Mouse (Mus musculus): ENCODE measurements around the gene Usp6nl. TPM values are rescaled to one million over a fixed set of nuclear protein-coding genes. Genes with fewer than 3 reads are reported as not detected.

Usp6nl gene
- polyA plus RNA-seq, 1 experiment from 2014 or later, result 18.3 TPM

- ATAC-seq (replicated peaks; ENCODE audit: low FRiP score), result no peak
- H3K27me3 ChIP-seq (ENCODE audit: control insufficient read depth, insufficient read depth, low read length), result no peaks in the 10 kb centered on the region
- H3K36me3 ChIP-seq (ENCODE audit: control insufficient read depth, insufficient read depth, low read length), result no peaks in the 10 kb centered on the region
- H3K4me2 ChIP-seq (ENCODE audit: low read depth, low read length, severe bottlenecking), result no peak overlapping the region
- no peak overlapping the region for H3K4me3 ChIP-seq (ENCODE audit: low read depth, low read length)
- no peaks in the 10 kb centered on the region for H3K9me3 ChIP-seq (ENCODE audit: control insufficient read depth, low read length)
- 88% methylated on average over 3 of the region's 3 CpGs for WGBS
- no peak overlapping the region for H3K27ac ChIP-seq (ENCODE audit: low read depth, low read length)
- no peak overlapping the region for H3K9ac ChIP-seq (ENCODE audit: low read length)
- no peaks in the 10 kb centered on the region; the same call in 1 of the 2 replicates for H3K4me1 ChIP-seq (replicated peaks; ENCODE audit: control insufficient read depth, insufficient read depth, low read length)
- DNase-seq (ENCODE audit: low spot score), result no peak
Measured at GRCm38 (mm10) chr2:6467318-6467717, 144.9 kb downstream of the Usp6nl start.

DNA sequence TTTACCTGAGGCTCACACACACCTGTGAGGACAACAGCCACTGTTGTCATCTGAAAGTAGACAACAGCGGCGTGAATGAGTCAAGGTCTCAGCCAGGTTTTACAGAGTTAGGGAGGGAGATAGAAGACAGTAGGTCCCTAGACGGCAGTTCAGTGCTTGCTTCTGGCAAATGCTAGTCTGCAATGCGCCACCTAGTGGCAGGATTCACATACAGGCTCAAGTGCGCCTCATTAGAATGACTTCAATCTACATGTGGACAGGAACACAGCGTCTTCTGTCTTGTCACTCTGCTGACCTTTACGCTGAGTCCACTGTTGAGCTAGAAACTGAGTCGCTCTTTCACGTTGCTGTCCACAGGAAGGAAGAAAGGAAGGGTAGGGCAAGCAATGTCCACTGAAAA is 146.7 kb downstream of the Usp6nl start:
- Histone ChIP-seq H3K9me3 (ENCODE audit: control insufficient read depth, low read length) (no peaks in the 10 kb centered on the region), H3K27me3 (ENCODE audit: control insufficient read depth, insufficient read depth, low read length) (no peaks in the 10 kb centered on the region), H3K9ac (ENCODE audit: low read length) (no peak overlapping the region), H3K4me2 (ENCODE audit: low read depth, low read length, severe bottlenecking) (no peak overlapping the region), H3K4me3 (ENCODE audit: low read depth, low read length) (no peak overlapping the region), H3K4me1 (replicated peaks; ENCODE audit: control insufficient read depth, insufficient read depth, low read length) (no peaks in the 10 kb centered on the region; the same call in 1 of the 2 replicates), H3K27ac (ENCODE audit: low read depth, low read length) (no peak overlapping the region), H3K36me3 (ENCODE audit: control insufficient read depth, insufficient read depth, low read length) (no peaks in the 10 kb centered on the region)
- ATAC-seq (replicated peaks; ENCODE audit: low FRiP score) (0 out of 2 replicates have a peak, but pooled peaks have one; percentile 25), DNase-seq (ENCODE audit: low spot score) (peak; percentile 78)
- WGBS, result 29% methylated on average over 9 of the region's 9 CpGs

GRCm38 (mm10) chr2:6471110-6471611 is 148.7 kb downstream of the Usp6nl start:
- no peaks in the 10 kb centered on the region for H3K9me3 ChIP-seq (ENCODE audit: control insufficient read depth, low read length)
- no peaks in the 10 kb centered on the region for H3K4me1 ChIP-seq (replicated peaks; ENCODE audit: control insufficient read depth, insufficient read depth, low read length)
- H3K27me3 ChIP-seq (ENCODE audit: control insufficient read depth, insufficient read depth, low read length), result no peaks in the 10 kb centered on the region
- no peak overlapping the region for H3K9ac ChIP-seq (ENCODE audit: low read length)
- WGBS, result 64% methylated on average over 4 of the region's 4 CpGs
- no peak for DNase-seq (ENCODE audit: low spot score)
- H3K4me3 ChIP-seq (ENCODE audit: low read depth, low read length), result no peak overlapping the region
- ATAC-seq (replicated peaks; ENCODE audit: low FRiP score), result 0 out of 2 replicates have a peak, but pooled peaks have one; percentile 16
- H3K36me3 ChIP-seq (ENCODE audit: control insufficient read depth, insufficient read depth, low read length), result no peaks in the 10 kb centered on the region
- H3K27ac ChIP-seq (ENCODE audit: low read depth, low read length), result no peak overlapping the region
- H3K4me2 ChIP-seq (ENCODE audit: low read depth, low read length, severe bottlenecking), result no peak overlapping the region

- Histone ChIP-seq H3K4me3 (ENCODE audit: low read depth, low read length) (no peak overlapping the region), H3K27me3 (ENCODE audit: control insufficient read depth, insufficient read depth, low read length) (no peaks in the 10 kb centered on the region), H3K27ac (ENCODE audit: low read depth, low read length) (no peak overlapping the region), H3K4me2 (ENCODE audit: low read depth, low read length, severe bottlenecking) (no peak overlapping the region), H3K36me3 (ENCODE audit: control insufficient read depth, insufficient read depth, low read length) (no peaks in the 10 kb centered on the region), H3K9me3 (ENCODE audit: control insufficient read depth, low read length) (no peaks in the 10 kb centered on the region), H3K9ac (ENCODE audit: low read length) (no peak overlapping the region), H3K4me1 (replicated peaks; ENCODE audit: control insufficient read depth, insufficient read depth, low read length) (no peaks in the 10 kb centered on the region; the same call in 1 of the 2 replicates)
- WGBS, result 85% methylated on average over 5 of the region's 5 CpGs
- ATAC-seq (replicated peaks; ENCODE audit: low FRiP score) (no peak), DNase-seq (ENCODE audit: low spot score) (no peak)
Measured at GRCm38 (mm10) chr2:6473829-6474228, 151.4 kb downstream of the Usp6nl start.

DNA sequence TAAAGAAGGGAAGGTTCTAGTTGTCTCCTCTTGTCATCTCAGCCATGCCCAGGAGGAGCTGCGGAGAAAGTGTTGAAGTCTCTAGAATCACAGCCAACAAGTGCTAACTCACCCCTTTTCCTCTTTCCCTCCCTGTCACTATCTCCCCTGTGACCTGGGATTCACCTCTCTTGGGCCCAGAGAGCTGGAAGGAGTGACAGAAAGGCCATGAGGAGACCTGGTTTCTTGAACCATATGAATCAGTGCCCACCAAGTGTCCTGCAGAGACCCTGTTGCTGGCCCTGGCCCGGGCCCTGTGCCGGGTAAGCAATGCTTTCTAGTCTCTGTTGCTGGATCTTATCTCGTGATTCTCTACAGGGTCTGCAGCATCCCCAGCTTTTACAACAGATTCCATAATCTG is 155.4 kb downstream of the Usp6nl start:
- Histone ChIP-seq H3K4me3 (ENCODE audit: low read depth, low read length) (no peak overlapping the region), H3K4me2 (ENCODE audit: low read depth, low read length, severe bottlenecking) (no peak overlapping the region), H3K4me1 (replicated peaks; ENCODE audit: control insufficient read depth, insufficient read depth, low read length) (peaks cover 3% of the 10 kb centered on the region; the same call in 1 of the 2 replicates), H3K27me3 (ENCODE audit: control insufficient read depth, insufficient read depth, low read length) (no peaks in the 10 kb centered on the region), H3K9ac (ENCODE audit: low read length) (no peak overlapping the region), H3K36me3 (ENCODE audit: control insufficient read depth, insufficient read depth, low read length) (no peaks in the 10 kb centered on the region), H3K9me3 (ENCODE audit: control insufficient read depth, low read length) (no peaks in the 10 kb centered on the region), H3K27ac (ENCODE audit: low read depth, low read length) (no peak overlapping the region)
- DNase-seq (ENCODE audit: low spot score) (no peak), ATAC-seq (replicated peaks; ENCODE audit: low FRiP score) (no peak)
- WGBS, result 95% methylated on average over 4 of the region's 4 CpGs

- H3K4me3 ChIP-seq (ENCODE audit: low read depth, low read length), result no peak overlapping the region
- H3K4me2 ChIP-seq (ENCODE audit: low read depth, low read length, severe bottlenecking), result no peak overlapping the region
- H3K4me1 ChIP-seq (replicated peaks; ENCODE audit: control insufficient read depth, insufficient read depth, low read length), result peaks cover 3% of the 10 kb centered on the region; the same call in 1 of the 2 replicates
- no peak overlapping the region for H3K27ac ChIP-seq (ENCODE audit: low read depth, low read length)
- 76% methylated on average over 16 of the region's 16 CpGs for whole genome bisulfite sequencing
- no peak for ATAC-seq (replicated peaks; ENCODE audit: low FRiP score)
- H3K36me3 ChIP-seq (ENCODE audit: control insufficient read depth, insufficient read depth, low read length), result no peaks in the 10 kb centered on the region
- no peaks in the 10 kb centered on the region for H3K9me3 ChIP-seq (ENCODE audit: control insufficient read depth, low read length)
- no peaks in the 10 kb centered on the region for H3K27me3 ChIP-seq (ENCODE audit: control insufficient read depth, insufficient read depth, low read length)
- no peak for DNase-seq (ENCODE audit: low spot score)
- no peak overlapping the region for H3K9ac ChIP-seq (ENCODE audit: low read length)
Measured at GRCm38 (mm10) chr2:6478361-6478965, 156.0 kb downstream of the Usp6nl start.

DNA sequence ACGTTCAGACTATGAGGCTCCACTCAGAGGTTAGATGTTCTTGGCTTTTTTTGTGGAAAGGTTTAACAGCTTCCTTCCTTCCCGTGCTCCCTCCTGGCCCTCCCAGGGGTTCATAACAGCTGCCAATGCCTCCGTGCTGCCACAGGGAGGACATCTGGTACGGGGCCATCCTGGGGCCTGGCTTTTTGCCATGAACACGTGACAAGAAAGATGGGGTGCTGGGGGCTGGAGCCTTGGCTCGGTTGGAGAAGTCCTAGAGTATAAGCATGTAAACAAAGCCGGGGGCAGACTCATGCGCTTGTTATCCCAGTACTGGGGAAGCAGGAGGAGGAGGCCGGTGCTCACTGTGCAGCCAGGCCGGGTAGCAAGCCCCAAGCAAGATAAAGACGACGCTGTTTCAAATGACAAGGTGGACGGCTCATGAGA is 156.5 kb downstream of the Usp6nl start:
- WGBS, result 62% methylated on average over 13 of the region's 13 CpGs
- DNase-seq (ENCODE audit: low spot score) (no peak), ATAC-seq (replicated peaks; ENCODE audit: low FRiP score) (no peak)
- Histone ChIP-seq H3K4me1 (replicated peaks; ENCODE audit: control insufficient read depth, insufficient read depth, low read length) (peaks cover 3% of the 10 kb centered on the region), H3K27me3 (ENCODE audit: control insufficient read depth, insufficient read depth, low read length) (no peaks in the 10 kb centered on the region), H3K9me3 (ENCODE audit: control insufficient read depth, low read length) (no peaks in the 10 kb centered on the region), H3K4me2 (ENCODE audit: low read depth, low read length, severe bottlenecking) (no peak overlapping the region), H3K36me3 (ENCODE audit: control insufficient read depth, insufficient read depth, low read length) (no peaks in the 10 kb centered on the region), H3K9ac (ENCODE audit: low read length) (no peak overlapping the region), H3K27ac (ENCODE audit: low read depth, low read length) (no peak overlapping the region), H3K4me3 (ENCODE audit: low read depth, low read length) (no peak overlapping the region)

DNA sequence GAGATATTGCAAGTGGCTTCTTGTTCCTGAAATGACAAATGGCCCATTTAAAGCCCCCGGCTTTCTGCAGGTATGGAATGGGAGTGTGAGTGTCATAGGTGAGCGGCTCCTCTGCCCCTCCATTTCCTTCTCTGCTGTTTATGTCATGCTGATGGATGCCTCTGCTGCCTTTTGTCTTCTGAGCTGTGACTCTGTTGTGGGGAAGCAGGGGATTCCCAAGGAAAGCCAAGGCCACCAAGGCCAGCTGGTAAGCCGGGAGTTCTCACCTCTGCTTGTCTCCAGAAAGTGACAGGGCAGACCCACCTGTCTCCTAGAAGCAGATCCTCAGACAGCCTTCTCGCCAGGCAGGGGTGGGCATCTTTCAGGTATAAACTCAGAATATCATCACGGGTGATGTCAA is 157.2 kb downstream of the Usp6nl start:
- no peaks in the 10 kb centered on the region for H3K27me3 ChIP-seq (ENCODE audit: control insufficient read depth, insufficient read depth, low read length)
- no peaks in the 10 kb centered on the region for H3K36me3 ChIP-seq (ENCODE audit: control insufficient read depth, insufficient read depth, low read length)
- peaks cover 3% of the 10 kb centered on the region for H3K4me1 ChIP-seq (replicated peaks; ENCODE audit: control insufficient read depth, insufficient read depth, low read length)
- H3K9me3 ChIP-seq (ENCODE audit: control insufficient read depth, low read length), result no peaks in the 10 kb centered on the region
- H3K9ac ChIP-seq (ENCODE audit: low read length), result no peak overlapping the region
- no peak overlapping the region for H3K4me2 ChIP-seq (ENCODE audit: low read depth, low read length, severe bottlenecking)
- 81% methylated on average over 5 of the region's 5 CpGs for WGBS
- H3K4me3 ChIP-seq (ENCODE audit: low read depth, low read length), result no peak overlapping the region
- no peak for ATAC-seq (replicated peaks; ENCODE audit: low FRiP score)
- DNase-seq (ENCODE audit: low spot score), result no peak
- no peak overlapping the region for H3K27ac ChIP-seq (ENCODE audit: low read depth, low read length)

- no peak for ATAC-seq (replicated peaks; ENCODE audit: low FRiP score)
- no peak for DNase-seq (ENCODE audit: low spot score)
- Histone ChIP-seq H3K9ac (ENCODE audit: low read length) (no peak overlapping the region), H3K36me3 (ENCODE audit: control insufficient read depth, insufficient read depth, low read length) (no peaks in the 10 kb centered on the region), H3K4me1 (replicated peaks; ENCODE audit: control insufficient read depth, insufficient read depth, low read length) (peaks cover 3% of the 10 kb centered on the region), H3K4me2 (ENCODE audit: low read depth, low read length, severe bottlenecking) (no peak overlapping the region), H3K4me3 (ENCODE audit: low read depth, low read length) (no peak overlapping the region), H3K27me3 (ENCODE audit: control insufficient read depth, insufficient read depth, low read length) (no peaks in the 10 kb centered on the region), H3K27ac (ENCODE audit: low read depth, low read length) (no peak overlapping the region), H3K9me3 (ENCODE audit: control insufficient read depth, low read length) (no peaks in the 10 kb centered on the region)
- 93% methylated on average over 8 of the region's 8 CpGs for WGBS
Measured at GRCm38 (mm10) chr2:6481966-6482365, 159.5 kb downstream of the Usp6nl start.

Measured in forebrain, embryonic 11.5 days (tissue).